9 mouse cellular contexts compared by ENCODE assay signal in the genomic region with DNA sequence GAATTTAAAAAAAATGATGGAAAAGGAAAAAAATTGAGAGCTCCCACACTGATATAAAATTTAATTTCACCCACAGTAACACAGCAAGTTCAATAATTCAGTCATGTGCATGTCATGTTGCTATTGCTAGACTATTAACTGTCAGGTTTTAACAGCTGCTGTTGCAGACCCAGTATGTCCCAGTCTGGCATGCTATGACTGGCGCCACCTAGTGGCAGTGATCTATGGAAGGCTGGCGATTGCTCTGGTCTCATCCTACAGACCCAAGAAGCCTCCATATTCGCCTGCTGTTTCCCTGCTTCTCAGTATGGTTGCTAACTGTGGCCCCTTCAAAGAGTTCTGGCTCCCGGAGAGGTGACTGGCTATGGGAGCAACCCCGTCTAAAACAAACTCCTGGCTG. TPM values are rescaled to one million over a fixed set of nuclear protein-coding genes. Genes with fewer than 3 reads are reported as not detected.
DNase-seq lines count a peak whose midpoint lies in the region; ATAC-seq and TF ChIP-seq lines count a peak whose summit lies in the region.
"Had no signal": no experiment of that assay in that cellular context is flagged by ENCODE, and none has a peak within 500 bp of the region (broad histone marks: within the 10 kb centered on the region; RNA-seq: fewer than 3 reads in every experiment).

No protein-coding gene starts in this region.

- ATAC-seq in hindbrain, embryonic 11.5 days (ENCODE audit: low FRiP score): peak; percentile 77; the same call in 1 of the 2 replicates

- TF ChIP-seq EP300 in MEL (IDR thresholded peaks at IDR 0.05; ENCODE audit: low read depth in 1 of 2, low read length in 2 of 2): no peak

- H3K9ac ChIP-seq in MEL (ENCODE audit: control insufficient read depth, low read depth, low read length, poor library complexity, severe bottlenecking): no peak overlapping the region
- H3K9ac ChIP-seq in hindbrain, embryonic 11.5 days (ENCODE audit: low read depth, low read length): no peak overlapping the region

- H3K4me3 ChIP-seq in MEL (ENCODE audit: control insufficient read depth in 1 of 2, insufficient read depth in 1 of 2, low read depth in 2 of 2, low read length in 2 of 2): no peak overlapping the region
- no peak overlapping the region for H3K4me3 ChIP-seq in hindbrain, embryonic 11.5 days (ENCODE audit: low read depth, low read length)

- DNase-seq in MEL (ENCODE audit: low read depth, low spot score): peak; percentile 84
- DNase-seq in cerebellum, adult 11 months: peak; percentile 36
- peak; percentile 77 for DNase-seq in forelimb bud, embryonic 11.5 days (ENCODE audit: low read depth, low spot score)
- peak; percentile 89 for DNase-seq in hindbrain, embryonic 11.5 days (ENCODE audit: low spot score)
- DNase-seq in layer of hippocampus, adult 8-10 months (ENCODE audit: low spot score in 2 of 2): peak; percentile 58 to 80
- DNase-seq in lung, postnatal 10 days: peak; percentile 74
- peak; percentile 85 for DNase-seq in retina, postnatal 1 day
- peak; percentile 57 for DNase-seq in urinary bladder, adult 2 months (ENCODE audit: low spot score)

- TF ChIP-seq RAD21 in MEL (IDR thresholded peaks at IDR 0.05; ENCODE audit: low read depth, low read length): peak; percentile 52

- no peaks in the 10 kb centered on the region for H3K79me2 ChIP-seq in MEL (ENCODE audit: control insufficient read depth, insufficient read depth, low read length, poor library complexity)

- H3K36me3 ChIP-seq in MEL (ENCODE audit: control insufficient read depth in 1 of 2, insufficient read depth in 2 of 2, low read length in 2 of 2): no peaks in the 10 kb centered on the region
- H3K36me3 ChIP-seq in hindbrain, embryonic 11.5 days (ENCODE audit: control insufficient read depth, insufficient read depth, low read length): no peaks in the 10 kb centered on the region

- peak; percentile 86 to 93 (median 91) for TF ChIP-seq CTCF in MEL (IDR thresholded peaks at IDR 0.05 in 2 of 3, conservative IDR thresholded peaks at IDR 0.05 in 1 of 3; ENCODE audit: control insufficient read depth in 1 of 3, insufficient read depth in 1 of 3, low read depth in 2 of 3, low read length in 3 of 3, poor library complexity in 1 of 3, severe bottlenecking in 1 of 3)

- no peak for TF ChIP-seq POLR2A in MEL (IDR thresholded peaks at IDR 0.05; ENCODE audit: control insufficient read depth in 1 of 2, insufficient read depth in 1 of 2, low read depth in 1 of 2, low read length in 2 of 2, poor library complexity in 1 of 2)

- H3K4me2 ChIP-seq in hindbrain, embryonic 11.5 days (replicated peaks; ENCODE audit: low read depth, low read length): no peak overlapping the region

- H3K4me1 ChIP-seq in MEL (ENCODE audit: control insufficient read depth in 1 of 2, insufficient read depth in 2 of 2, low read length in 2 of 2): no peaks in the 10 kb centered on the region
- H3K4me1 ChIP-seq in hindbrain, embryonic 11.5 days (replicated peaks; ENCODE audit: control insufficient read depth, insufficient read depth, low read length): no peaks in the 10 kb centered on the region

- H3K27me3 ChIP-seq in MEL (ENCODE audit: control insufficient read depth in 1 of 2, insufficient read depth in 2 of 2, low read length in 2 of 2): peaks cover 2 to 6% of the 10 kb centered on the region in 2 experiments
- no peaks in the 10 kb centered on the region for H3K27me3 ChIP-seq in hindbrain, embryonic 11.5 days (ENCODE audit: control insufficient read depth, insufficient read depth, low read length)

- no peak overlapping the region for H3K27ac ChIP-seq in MEL (ENCODE audit: control insufficient read depth, low read depth, low read length)
- H3K27ac ChIP-seq in hindbrain, embryonic 11.5 days (ENCODE audit: low read depth, low read length): no peak overlapping the region
- H3K27ac ChIP-seq: macrophage had no signal

- 5% methylated on average over 5 of the region's 5 CpGs for WGBS in hindbrain, embryonic 11.5 days

- no peaks in the 10 kb centered on the region for H3K9me3 ChIP-seq in MEL (replicated peaks; ENCODE audit: insufficient read depth, low read length)
- H3K9me3 ChIP-seq in hindbrain, embryonic 11.5 days (ENCODE audit: control insufficient read depth, low read length): no peaks in the 10 kb centered on the region

TF ChIP-seq in MEL, 35 proteins besides CTCF, POLR2A, EP300 and RAD21:
- TF ChIP-seq SMC3 (IDR thresholded peaks at IDR 0.05; ENCODE audit: low read depth, low read length) (peak; percentile 82), JUND (IDR thresholded peaks at IDR 0.05; ENCODE audit: low read depth, low read length) (no peak), TCF12 (IDR thresholded peaks at IDR 0.05; ENCODE audit: low read depth, low read length) (no peak), ZC3H11A (IDR thresholded peaks at IDR 0.05; ENCODE audit: low read depth, low read length) (peak; percentile 18; the same call in 1 of the 2 replicates)

RNA-seq across cellular contexts. Expression of gene Ano4, which starts 38.9 kb away (rescaled TPM):
- not detected in 2 replicates for total RNA-seq in MEL (2012; rRNA removed)
- not detected for polyA plus RNA-seq in MEL (2012; ENCODE audit: insufficient read depth in 1 of 2, insufficient read length in 2 of 2, low read depth in 1 of 2, low replicate concordance in 2 of 2, missing spikeins in 1 of 2)
- polyA plus RNA-seq in hindbrain, embryonic 11.5 days (2014; fragmentation: Nextera tagmentation; extraction: Ambion mirVana): 2.5 and 4.1 TPM in 2 replicates
- 10 to 100 TPM; 21.5 to 24.7 (median 23.0) TPM for total RNA-seq in layer of hippocampus, adult 8-10 months (2022)
- 0.44 and 0.59 TPM in 2 replicates for polyA plus RNA-seq in urinary bladder, adult 2 months (2012; rRNA removed)
- polyA plus RNA-seq: macrophage had no signal

Comparison
In these comparisons a context has a peak if more than half of its experiments do, and no peak if none do; other contexts are left out.
1. DNase-seq: peak in every context shown above with its lines; median percentile 89 in hindbrain, embryonic 11.5 days; 85 in retina, postnatal 1 day; 84 in MEL; 77 in forelimb bud, embryonic 11.5 days; 74 in lung, postnatal 10 days; 69 in layer of hippocampus, adult 8-10 months; 57 in urinary bladder, adult 2 months; 36 in cerebellum, adult 11 months.